ENCODE assay signal across 13 mouse cellular contexts in genomic region chr13:51685290-51685966, GRCm38 (mm10). TPM values are rescaled to one million over a fixed set of nuclear protein-coding genes. Genes with fewer than 3 reads are reported as not detected.
DNase-seq lines count a peak whose midpoint lies in the region; ATAC-seq and TF ChIP-seq lines count a peak whose summit lies in the region.
"Had no signal": no experiment of that assay in that cellular context is flagged by ENCODE, and none has a peak within 500 bp of the region (broad histone marks: within the 10 kb centered on the region; RNA-seq: fewer than 3 reads in every experiment).

No protein-coding gene starts in this region.

- H3K4me1 ChIP-seq in kidney, embryonic 15.5 days = no peaks in the 10 kb centered on the region
- H3K4me1 ChIP-seq in MEL (ENCODE audit: control insufficient read depth in 1 of 2, insufficient read depth in 2 of 2, low read length in 2 of 2) = peaks cover 19 to 49% of the 10 kb centered on the region in 2 experiments
- H3K4me1 ChIP-seq in liver, postnatal 0 days (ENCODE audit: insufficient read depth) = 0 out of 2 replicates have a peak, but pooled peaks cover 7% of the 10 kb centered on the region
- no peaks in the 10 kb centered on the region for H3K4me1 ChIP-seq in lung, adult 2 months (ENCODE audit: control insufficient read depth, insufficient read depth, low read length)

- no peak overlapping the region for H3K9ac ChIP-seq in kidney, embryonic 15.5 days
- H3K9ac ChIP-seq in MEL (ENCODE audit: control insufficient read depth, low read depth, low read length, poor library complexity, severe bottlenecking) = no peak overlapping the region
- H3K9ac ChIP-seq in liver, postnatal 0 days (replicated peaks) = no peak overlapping the region
- H3K9ac ChIP-seq: heart, embryonic 12.5 days had no signal

- peaks cover 82% of the 10 kb centered on the region for H3K36me3 ChIP-seq in kidney, embryonic 15.5 days
- H3K36me3 ChIP-seq in MEL (ENCODE audit: control insufficient read depth in 1 of 2, insufficient read depth in 2 of 2, low read length in 2 of 2) = peaks cover 8 to 43% of the 10 kb centered on the region in 2 experiments; a peak in 3 of 4 replicates
- peaks cover 71% of the 10 kb centered on the region for H3K36me3 ChIP-seq in liver, postnatal 0 days (replicated peaks; ENCODE audit: insufficient read depth, low read length)

- no peak overlapping the region for H3K4me2 ChIP-seq in kidney, embryonic 15.5 days
- H3K4me2 ChIP-seq in liver, postnatal 0 days (ENCODE audit: low read depth, low read length) = no peak overlapping the region
- H3K4me2 ChIP-seq: heart, embryonic 12.5 days had no signal

- no peak for TF ChIP-seq POLR2A in MEL (IDR thresholded peaks at IDR 0.05; ENCODE audit: control insufficient read depth in 1 of 2, insufficient read depth in 1 of 2, low read depth in 1 of 2, low read length in 2 of 2, poor library complexity in 1 of 2)
- TF ChIP-seq POLR2A in lung, adult 2 months (IDR thresholded peaks at IDR 0.05; ENCODE audit: borderline replicate concordance, extremely low read depth, low read depth, low read length) = no peak

- H3K9me3 ChIP-seq in kidney, embryonic 15.5 days (replicated peaks) = no peaks in the 10 kb centered on the region
- H3K9me3 ChIP-seq in MEL (replicated peaks; ENCODE audit: insufficient read depth, low read length) = no peaks in the 10 kb centered on the region
- H3K9me3 ChIP-seq in liver, postnatal 0 days (ENCODE audit: low read length) = no peaks in the 10 kb centered on the region
- H3K9me3 ChIP-seq: heart, embryonic 12.5 days had no signal

- no peak for ATAC-seq in kidney, embryonic 15.5 days (replicated peaks; ENCODE audit: low FRiP score)
- peak; percentile 74 for ATAC-seq in liver, postnatal 0 days
- ATAC-seq in frontal cortex, adult (ENCODE audit: low TSS enrichment) = no peak

- intact Hi-C loops in left cerebral cortex, postnatal 4 days (cut with DNase I) = no loop called here

- H3K4me3 ChIP-seq in kidney, embryonic 15.5 days (replicated peaks) = no peak overlapping the region
- H3K4me3 ChIP-seq in MEL (ENCODE audit: control insufficient read depth in 1 of 2, insufficient read depth in 1 of 2, low read depth in 2 of 2, low read length in 2 of 2) = no peak overlapping the region
- no peak overlapping the region for H3K4me3 ChIP-seq in liver, postnatal 0 days (ENCODE audit: low read depth, low read length)
- no peak overlapping the region for H3K4me3 ChIP-seq in lung, adult 2 months (replicated peaks; ENCODE audit: extremely low read depth, low read depth, low read length)
- H3K4me3 ChIP-seq: erythroblast, embryonic 14.5 days; heart, embryonic 12.5 days had no signal

- DNase-seq in kidney, adult 11 months = peak; percentile 68
- DNase-seq in MEL (ENCODE audit: low read depth, low spot score) = peak; percentile 86
- DNase-seq in kidney, adult 9 months = peak; percentile 87
- DNase-seq in liver, postnatal 0 days = no peak
- DNase-seq in lung, adult 2 months = no peak
- no peak for DNase-seq in left cerebral cortex, postnatal 4 days
- DNase-seq: adrenal gland, postnatal 25 days; gastrocnemius, postnatal 36 days; midbrain, embryonic 14.5 days had no signal

- WGBS in kidney, embryonic 15.5 days = 91% methylated on average over 7 of the region's 7 CpGs
- 63% methylated on average over 7 of the region's 7 CpGs for WGBS in liver, postnatal 0 days (ENCODE audit: insufficient replicate concordance)
- 91% methylated on average over 7 of the region's 7 CpGs for WGBS in lung, adult 2 months

- H3K27me3 ChIP-seq in kidney, embryonic 15.5 days = no peaks in the 10 kb centered on the region
- H3K27me3 ChIP-seq in MEL (ENCODE audit: control insufficient read depth in 1 of 2, insufficient read depth in 2 of 2, low read length in 2 of 2) = no peaks in the 10 kb centered on the region
- no peaks in the 10 kb centered on the region for H3K27me3 ChIP-seq in liver, postnatal 0 days (ENCODE audit: insufficient read depth, low read length)
- H3K27me3 ChIP-seq: heart, embryonic 12.5 days had no signal

- H3K79me2 ChIP-seq in MEL (ENCODE audit: control insufficient read depth, insufficient read depth, low read length, poor library complexity) = no peaks in the 10 kb centered on the region

- H3K27ac ChIP-seq in kidney, embryonic 15.5 days = no peak overlapping the region
- peak overlapping the region; percentile 62 for H3K27ac ChIP-seq in MEL (ENCODE audit: control insufficient read depth, low read depth, low read length)
- no peak overlapping the region for H3K27ac ChIP-seq in liver, postnatal 0 days (ENCODE audit: low read depth)

- TF ChIP-seq RAD21 in MEL (IDR thresholded peaks at IDR 0.05; ENCODE audit: low read depth, low read length) = no peak

- peak; percentile 56 to 81; a peak in 3 of 4 replicates for TF ChIP-seq EP300 in MEL (IDR thresholded peaks at IDR 0.05; ENCODE audit: low read depth in 1 of 2, low read length in 2 of 2)
- peak; percentile 37; the same call in 1 of the 2 replicates for TF ChIP-seq EP300 in liver, postnatal 0 days (IDR thresholded peaks at IDR 0.05; ENCODE audit: low read depth)

- TF ChIP-seq CTCF in MEL (IDR thresholded peaks at IDR 0.05 in 2 of 3, conservative IDR thresholded peaks at IDR 0.05 in 1 of 3; ENCODE audit: control insufficient read depth in 1 of 3, insufficient read depth in 1 of 3, low read depth in 2 of 3, low read length in 3 of 3, poor library complexity in 1 of 3, severe bottlenecking in 1 of 3) = no peak
- TF ChIP-seq CTCF in liver, postnatal 0 days (IDR thresholded peaks at IDR 0.05; ENCODE audit: low read depth) = no peak
- no peak for TF ChIP-seq CTCF in lung, adult 2 months (IDR thresholded peaks at IDR 0.05; ENCODE audit: insufficient read depth, low read length)

TF ChIP-seq in MEL, 35 proteins besides CTCF, POLR2A, EP300 and RAD21 (continues in another document):
- TF ChIP-seq MYC (IDR thresholded peaks at IDR 0.05; ENCODE audit: low read depth, low read length) (0 out of 2 replicates have a peak, but pooled peaks have one; percentile 44), MAFK (IDR thresholded peaks at IDR 0.05; ENCODE audit: borderline replicate concordance, low read depth, low read length) (peak; percentile 60), GABPA (IDR thresholded peaks at IDR 0.05; ENCODE audit: low read depth, low read length) (no peak), NRF1 (IDR thresholded peaks at IDR 0.05; ENCODE audit: insufficient read depth, low read depth, low read length, poor library complexity, severe bottlenecking) (no peak), JUND (IDR thresholded peaks at IDR 0.05; ENCODE audit: low read depth, low read length) (no peak), UBTF (IDR thresholded peaks at IDR 0.05; ENCODE audit: borderline replicate concordance, insufficient read depth, low read depth, low read length) (no peak), TAL1 (IDR thresholded peaks at IDR 0.05; ENCODE audit: low read length) (peak; percentile 88), MYB (IDR thresholded peaks at IDR 0.05; ENCODE audit: low read depth, low read length) (no peak), ZC3H11A (IDR thresholded peaks at IDR 0.05; ENCODE audit: low read depth, low read length) (no peak), CHD1 (IDR thresholded peaks at IDR 0.05; ENCODE audit: low read depth, low read length) (no peak), POLR2AphosphoS5 (IDR thresholded peaks at IDR 0.05; ENCODE audit: borderline replicate concordance, low read depth, low read length) (no peak), TBP (IDR thresholded peaks at IDR 0.05; ENCODE audit: low read depth, low read length) (0 out of 2 replicates have a peak, but pooled peaks have one; percentile 32), ZNF384 (IDR thresholded peaks at IDR 0.05; ENCODE audit: low read depth, low read length) (no peak), TCF12 (IDR thresholded peaks at IDR 0.05; ENCODE audit: low read depth, low read length) (peak; percentile 68; the same call in 1 of the 2 replicates), MAX (IDR thresholded peaks at IDR 0.05; ENCODE audit: low read length) (no peak), USF1 (IDR thresholded peaks at IDR 0.05; ENCODE audit: low read depth, low read length) (0 out of 2 replicates have a peak, but pooled peaks have one; percentile 12), ZMIZ1 (IDR thresholded peaks at IDR 0.05; ENCODE audit: low read depth, low read length) (no peak), SIN3A (IDR thresholded peaks at IDR 0.05; ENCODE audit: low read length) (peak; percentile 44; the same call in 1 of the 2 replicates), GATA1 (IDR thresholded peaks at IDR 0.05; ENCODE audit: low read depth, low read length) (peak; percentile 83), BHLHE40 (IDR thresholded peaks at IDR 0.05; ENCODE audit: borderline replicate concordance, low read depth, low read length) (peak; percentile 19; the same call in 1 of the 2 replicates), ZKSCAN1 (IDR thresholded peaks at IDR 0.05; ENCODE audit: low read depth, low read length) (no peak), ELF1 (IDR thresholded peaks at IDR 0.05; ENCODE audit: low read depth, low read length) (0 out of 2 replicates have a peak, but pooled peaks have one; percentile 16), CHD2 (IDR thresholded peaks at IDR 0.05; ENCODE audit: low read length) (no peak), RCOR1 (IDR thresholded peaks at IDR 0.05; ENCODE audit: low read depth, low read length) (peak; percentile 71), ETS1 (IDR thresholded peaks at IDR 0.05; ENCODE audit: low read depth, low read length) (peak; percentile 79), KAT2A (conservative IDR thresholded peaks at IDR 0.05; ENCODE audit: low read depth, low read length) (no peak)

RNA-seq across cellular contexts. Expression of gene Secisbp2, which starts 33.9 kb away (rescaled TPM):
- polyA plus RNA-seq in kidney, embryonic 15.5 days (2015; fragmentation: Nextera tagmentation; extraction: Ambion mirVana) = 26.6 and 31.9 TPM in 2 replicates
- total RNA-seq in MEL (2012; rRNA removed) = 23.4 and 26.0 TPM in 2 replicates
- 10 to 100 TPM; 28.5 to 76.4 TPM for polyA plus RNA-seq in MEL (2012; ENCODE audit: insufficient read depth in 1 of 2, insufficient read length in 2 of 2, low read depth in 1 of 2, low replicate concordance in 2 of 2, missing spikeins in 1 of 2)
- polyA plus RNA-seq in liver, postnatal 0 days (2015; fragmentation: Nextera tagmentation; extraction: Ambion mirVana) = 11.1 and 12.2 TPM in 2 replicates
- polyA plus RNA-seq in lung, adult 2 months (2012; rRNA removed) = 18.1 and 21.3 TPM in 2 replicates
- 10 to 100 TPM; 20.5 to 23.1 TPM for total RNA-seq in left cerebral cortex, postnatal 4 days (2021)

RNA-seq across cellular contexts. Expression of gene Cks2, which starts 40.4 kb away (rescaled TPM):
- 370 and 419 TPM in 2 replicates for polyA plus RNA-seq in kidney, embryonic 15.5 days (2015; fragmentation: Nextera tagmentation; extraction: Ambion mirVana)
- 297 and 388 TPM in 2 replicates for total RNA-seq in MEL (2012; rRNA removed)
- 100 to 1,000 TPM; 243 to 846 TPM for polyA plus RNA-seq in MEL (2012; ENCODE audit: insufficient read depth in 1 of 2, insufficient read length in 2 of 2, low read depth in 1 of 2, low replicate concordance in 2 of 2, missing spikeins in 1 of 2)
- polyA plus RNA-seq in liver, postnatal 0 days (2015; fragmentation: Nextera tagmentation; extraction: Ambion mirVana) = 278 and 292 TPM in 2 replicates
- polyA plus RNA-seq in lung, adult 2 months (2012; rRNA removed) = 4.7 and 4.8 TPM in 2 replicates
- 1 to 10 TPM; 7.7 to 9.4 TPM for total RNA-seq in left cerebral cortex, postnatal 4 days (2021)

Comparison
In these comparisons a context has a peak if more than half of its experiments do, and no peak if none do; other contexts are left out.
1. DNase-seq: peak in kidney, adult 11 months (single experiment), MEL (single experiment) and kidney, adult 9 months (single experiment); none in liver, postnatal 0 days (single experiment), lung, adult 2 months (single experiment) and left cerebral cortex, postnatal 4 days (single experiment).
2. RNA of gene Cks2, which starts 40.4 kb away (polyA plus RNA-seq): 243 to 846 TPM in MEL, 370 to 419 TPM in kidney, embryonic 15.5 days and 278 to 292 TPM in liver, postnatal 0 days; 4.7 to 4.8 TPM in lung, adult 2 months; every median in the first group is over 10 times any median in the second.